Mouse (Mus musculus) liver, embryonic 14.5 days (tissue): ENCODE data around the gene Sqstm1.

Source experiments
- CTCF ChIP-seq: IDR thresholded peaks from 2 replicates; pipeline ENCODE4 v1.5.1; 2016; ENCODE audit warnings: antibody characterized with exemption, low read depth, control low read depth
- EP300 ChIP-seq: IDR thresholded peaks from 2 replicates; pipeline ENCODE4 v1.6.1; 2016; ENCODE audit warnings: antibody characterized with exemption, low read depth

DNA sequence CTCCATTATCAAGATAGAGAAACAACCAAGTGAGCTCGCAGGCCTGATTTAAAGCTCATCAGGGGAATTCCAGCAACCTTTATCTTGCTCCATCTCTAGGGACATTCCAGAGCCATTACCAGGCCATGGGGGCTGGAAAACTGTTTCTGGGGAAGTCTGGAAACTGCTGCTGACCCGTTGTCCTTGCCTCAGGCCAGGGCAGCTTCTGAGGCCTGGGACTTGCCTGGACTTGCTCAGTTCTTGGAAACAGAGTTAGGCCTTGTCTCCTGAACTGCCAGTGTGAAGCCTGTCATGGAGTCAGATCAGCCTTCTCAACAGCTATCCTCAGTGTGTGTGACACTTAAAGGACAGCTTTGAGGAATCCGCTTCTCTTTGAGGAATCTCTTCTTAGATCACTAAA is 41.5 kb upstream of the Sqstm1 start:
- TF ChIP-seq EP300 (no peak), CTCF (no peak)
